Mouse (Mus musculus): ENCODE data around the gene Npas3. TPM values are rescaled to one million over a fixed set of nuclear protein-coding genes. Genes with fewer than 3 reads are reported as not detected.

Npas3 gene
- polyA plus RNA-seq, 1 experiment from 2014 or later, result 32.7 TPM

DNA sequence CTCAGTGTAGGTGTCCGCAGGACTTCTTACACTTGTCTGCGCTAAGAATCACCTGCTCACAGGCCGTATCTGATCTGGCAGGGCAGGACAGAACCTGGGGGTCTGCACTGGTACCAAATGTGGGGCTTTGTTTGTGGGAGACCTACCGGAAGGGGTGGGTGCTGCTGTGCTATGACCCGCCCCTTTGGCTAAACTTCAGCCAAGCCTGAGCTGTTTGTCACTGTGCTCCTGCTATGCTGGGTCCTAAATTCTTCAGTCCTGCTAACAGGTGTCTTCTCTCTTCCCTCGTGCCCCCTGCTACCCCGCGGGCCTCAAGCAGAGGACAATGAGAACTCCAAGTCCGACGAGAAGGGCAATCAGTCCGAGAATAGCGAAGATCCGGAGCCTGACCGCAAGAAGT, 818.9 kb downstream of the Npas3 start:
- peaks cover 14% of the 10 kb centered on the region for H3K4me1 ChIP-seq (replicated peaks)
- peaks cover 9% of the 10 kb centered on the region for H3K36me3 ChIP-seq
- H3K4me2 ChIP-seq (replicated peaks), result peak overlapping the region; percentile 53
- no peak overlapping the region for H3K27ac ChIP-seq
- H3K9me3 ChIP-seq, result no peaks in the 10 kb centered on the region
- H3K27me3 ChIP-seq, result peaks cover 30% of the 10 kb centered on the region
- peak overlapping the region; percentile 43 for H3K9ac ChIP-seq (replicated peaks)
- 32% methylated on average over 14 of the region's 14 CpGs for WGBS
- ATAC-seq, result 0 out of 2 replicates have a peak, but pooled peaks have one; percentile 38
- peak overlapping the region; percentile 32 for H3K4me3 ChIP-seq (replicated peaks)

DNA sequence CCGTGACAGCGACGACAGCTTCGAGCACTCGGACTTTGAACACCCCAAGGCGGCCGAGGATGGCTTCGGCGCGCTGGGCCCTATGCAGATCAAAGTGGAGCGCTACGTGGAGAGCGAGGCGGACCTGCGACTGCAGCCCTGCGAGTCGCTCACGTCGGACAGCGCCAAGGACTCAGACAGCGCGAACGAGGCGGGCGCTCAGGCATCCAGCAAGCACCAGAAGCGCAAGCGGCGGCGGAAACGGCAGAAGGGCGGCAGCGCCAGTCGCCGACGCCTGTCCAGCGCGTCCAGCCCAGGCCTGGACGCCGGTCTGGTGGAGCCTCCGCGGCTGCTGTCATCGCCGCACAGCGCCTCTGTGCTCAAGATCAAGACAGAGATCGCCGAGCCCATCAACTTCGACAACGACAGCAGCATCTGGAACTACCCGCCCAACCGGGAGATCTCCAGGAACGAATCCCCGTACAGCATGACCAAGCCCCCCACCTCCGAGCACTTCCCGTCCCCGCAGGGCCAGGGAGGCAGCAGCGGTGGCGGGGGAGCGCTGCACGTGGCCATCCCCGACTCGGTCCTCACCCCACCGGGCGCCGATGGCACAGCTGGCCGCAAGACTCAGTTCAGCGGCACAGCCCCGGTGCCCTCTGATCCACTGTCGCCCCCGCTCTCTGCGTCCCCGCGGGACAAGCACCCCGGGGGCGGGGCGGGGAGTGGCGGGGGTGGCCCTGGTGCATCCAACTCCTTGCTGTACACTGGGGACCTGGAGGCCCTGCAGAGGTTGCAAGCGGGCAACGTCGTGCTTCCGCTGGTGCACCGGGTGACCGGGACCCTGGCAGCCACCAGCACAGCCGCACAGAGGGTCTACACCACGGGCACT, 819.6 kb downstream of the Npas3 start:
- Histone ChIP-seq H3K27me3 (peaks cover 30% of the 10 kb centered on the region), H3K9ac (replicated peaks) (peak overlapping the region; percentile 43), H3K36me3 (peaks cover 7% of the 10 kb centered on the region), H3K4me3 (replicated peaks) (peak overlapping the region; percentile 32), H3K9me3 (no peaks in the 10 kb centered on the region), H3K4me2 (replicated peaks) (peak overlapping the region; percentile 53), H3K27ac (no peak overlapping the region), H3K4me1 (replicated peaks) (peaks cover 14% of the 10 kb centered on the region)
- peak; percentile 70 for ATAC-seq
- WGBS, result 8% methylated on average over 84 of the region's 84 CpGs

GRCm38 (mm10) chr12:54068757-54069146, 820.3 kb downstream of the Npas3 start:
- 76% methylated on average over 27 of the region's 27 CpGs for WGBS
- no peak; the same call in none of the 2 replicates for ATAC-seq
- H3K4me2 ChIP-seq (replicated peaks), result peak overlapping the region; percentile 53; the same call in 1 of the 2 replicates
- H3K9ac ChIP-seq (replicated peaks), result no peak overlapping the region
- peaks cover 7% of the 10 kb centered on the region for H3K36me3 ChIP-seq
- H3K4me3 ChIP-seq (replicated peaks), result peak overlapping the region; percentile 32; the same call in 1 of the 2 replicates
- H3K27ac ChIP-seq, result no peak overlapping the region
- no peaks in the 10 kb centered on the region for H3K9me3 ChIP-seq
- H3K4me1 ChIP-seq (replicated peaks), result peaks cover 14% of the 10 kb centered on the region
- H3K27me3 ChIP-seq, result peaks cover 30% of the 10 kb centered on the region

GRCm38 (mm10) chr12:54074012-54074411, 825.5 kb downstream of the Npas3 start:
- Histone ChIP-seq H3K4me1 (replicated peaks) (no peaks in the 10 kb centered on the region; the same call in 1 of the 2 replicates), H3K4me2 (replicated peaks) (no peak overlapping the region), H3K27me3 (peaks cover 3% of the 10 kb centered on the region; the same call in 1 of the 2 replicates), H3K36me3 (no peaks in the 10 kb centered on the region), H3K4me3 (replicated peaks) (no peak overlapping the region), H3K27ac (no peak overlapping the region), H3K9ac (replicated peaks) (no peak overlapping the region), H3K9me3 (no peaks in the 10 kb centered on the region)
- no peak for ATAC-seq
- 91% methylated on average over 2 of the region's 2 CpGs for WGBS

DNA sequence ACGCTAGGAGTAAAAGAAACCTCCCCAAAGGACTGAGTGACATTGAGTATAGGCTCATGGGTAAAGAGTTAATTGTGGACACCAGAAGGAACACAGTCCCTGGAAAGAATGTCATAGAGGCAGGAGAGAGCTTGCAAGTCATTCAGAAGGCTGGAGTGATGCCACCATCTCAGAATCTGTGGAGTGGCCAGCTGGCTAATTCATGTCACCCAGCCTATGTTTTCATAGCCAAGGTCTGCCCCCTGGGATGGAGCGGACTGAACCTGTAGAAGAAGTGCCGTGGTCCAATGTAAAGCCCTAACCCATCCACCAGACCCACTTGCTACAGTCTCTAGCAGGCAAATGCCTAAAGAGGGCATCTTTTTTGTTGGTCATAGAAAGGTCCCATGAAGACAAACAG, 832.5 kb downstream of the Npas3 start:
- no peak for ATAC-seq
- H3K4me2 ChIP-seq (replicated peaks), result no peak overlapping the region

DNA sequence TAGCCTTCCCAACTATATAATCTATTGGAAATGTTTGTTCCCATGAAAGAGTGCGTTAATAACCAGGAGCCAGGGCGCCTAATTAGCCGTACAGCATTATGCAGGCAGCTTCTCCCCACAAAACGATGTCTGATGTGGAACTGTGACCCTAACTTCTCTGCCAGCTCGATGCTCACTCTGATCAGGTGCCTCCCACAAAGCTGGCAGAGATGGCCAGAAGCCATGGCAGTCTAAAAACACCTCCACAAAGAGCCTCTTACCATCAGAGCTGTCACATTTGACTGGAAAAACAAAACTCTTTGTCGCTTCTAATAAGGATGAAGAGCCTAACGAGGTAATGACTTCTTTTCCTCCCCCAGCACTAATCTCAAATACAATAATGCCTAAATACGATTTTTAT, 845.3 kb downstream of the Npas3 start:
- Histone ChIP-seq H3K4me2 (replicated peaks) (no peak overlapping the region), H3K27ac (no peak overlapping the region), H3K9me3 (no peaks in the 10 kb centered on the region), H3K9ac (replicated peaks) (no peak overlapping the region), H3K36me3 (no peaks in the 10 kb centered on the region), H3K4me3 (replicated peaks) (no peak overlapping the region), H3K4me1 (replicated peaks) (peaks cover 18% of the 10 kb centered on the region; the same call in 1 of the 2 replicates), H3K27me3 (0 out of 2 replicates have a peak, but pooled peaks cover 3% of the 10 kb centered on the region)
- WGBS, result 56% methylated on average over 8 of the region's 8 CpGs
- peak; percentile 68; the same call in 1 of the 2 replicates for ATAC-seq

More for the DNA sequence above, 832.5 kb downstream of the Npas3 start:
- no peak overlapping the region for H3K9ac ChIP-seq (replicated peaks)
- no peaks in the 10 kb centered on the region for H3K27me3 ChIP-seq
- H3K9me3 ChIP-seq, result no peaks in the 10 kb centered on the region; the same call in 1 of the 2 replicates
- H3K4me1 ChIP-seq (replicated peaks), result no peaks in the 10 kb centered on the region
- H3K36me3 ChIP-seq, result no peaks in the 10 kb centered on the region
- H3K27ac ChIP-seq, result no peak overlapping the region
- 97% methylated on average over 3 of the region's 3 CpGs for WGBS
- H3K4me3 ChIP-seq (replicated peaks), result no peak overlapping the region

DNA sequence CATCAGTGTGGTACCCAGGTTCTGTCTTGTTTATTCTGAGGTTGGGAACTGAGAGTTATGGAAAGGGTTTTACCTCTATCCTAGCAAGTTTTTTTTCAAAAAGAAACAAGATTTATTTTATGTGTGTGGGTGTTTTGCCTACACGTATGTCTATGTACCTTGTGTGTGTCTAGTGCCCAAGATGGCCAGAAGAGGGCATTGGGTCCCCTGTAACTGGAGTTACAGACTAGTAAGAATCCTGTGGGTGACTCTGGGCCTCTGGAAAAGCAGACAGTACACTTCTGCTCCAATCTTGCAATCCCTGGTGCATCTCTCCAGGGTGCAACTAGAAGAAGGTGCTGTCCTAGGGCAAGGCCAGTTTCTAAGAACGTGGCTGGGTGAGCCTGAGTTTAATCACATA, 848.0 kb downstream of the Npas3 start:
- Histone ChIP-seq H3K27me3 (0 out of 2 replicates have a peak, but pooled peaks cover 4% of the 10 kb centered on the region), H3K9ac (replicated peaks) (no peak overlapping the region), H3K4me2 (replicated peaks) (no peak overlapping the region), H3K27ac (no peak overlapping the region), H3K9me3 (no peaks in the 10 kb centered on the region), H3K4me3 (replicated peaks) (no peak overlapping the region), H3K4me1 (replicated peaks) (peaks cover 18% of the 10 kb centered on the region; the same call in 1 of the 2 replicates), H3K36me3 (no peaks in the 10 kb centered on the region)
- WGBS, result 69% methylated on average over 2 of the region's 2 CpGs
- ATAC-seq, result no peak

DNA sequence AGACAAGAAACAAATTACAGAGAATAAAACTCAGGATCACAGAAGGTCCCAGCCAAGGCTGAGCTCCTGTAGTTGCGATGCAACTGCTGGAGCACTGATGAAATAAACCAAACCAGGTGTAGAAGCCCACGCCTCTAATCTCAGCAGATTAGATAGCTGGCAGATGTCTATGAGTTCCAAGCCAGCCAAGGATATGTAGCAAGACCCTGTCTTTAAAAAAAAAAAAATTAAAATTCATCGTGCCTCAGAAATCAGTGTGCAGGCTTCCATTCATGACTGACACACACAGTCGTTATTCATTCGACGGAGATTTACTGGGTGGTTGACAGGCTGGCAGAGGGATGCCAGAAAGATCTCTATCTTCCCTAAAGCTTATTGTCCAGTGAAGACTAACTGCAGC, 849.7 kb downstream of the Npas3 start:
- H3K4me1 ChIP-seq (replicated peaks), result peaks cover 18% of the 10 kb centered on the region; the same call in 1 of the 2 replicates
- WGBS, result 68% methylated on average over 6 of the region's 6 CpGs
- H3K36me3 ChIP-seq, result no peaks in the 10 kb centered on the region
- H3K27me3 ChIP-seq, result 0 out of 2 replicates have a peak, but pooled peaks cover 4% of the 10 kb centered on the region
- H3K9ac ChIP-seq (replicated peaks), result no peak overlapping the region
- no peak overlapping the region for H3K4me2 ChIP-seq (replicated peaks)
- no peak for ATAC-seq
- no peak overlapping the region for H3K27ac ChIP-seq
- H3K4me3 ChIP-seq (replicated peaks), result no peak overlapping the region
- no peaks in the 10 kb centered on the region for H3K9me3 ChIP-seq

GRCm38 (mm10) chr12:54098785-54099184, 850.3 kb downstream of the Npas3 start:
- H3K36me3 ChIP-seq, result no peaks in the 10 kb centered on the region
- no peaks in the 10 kb centered on the region for H3K9me3 ChIP-seq
- H3K27me3 ChIP-seq, result 0 out of 2 replicates have a peak, but pooled peaks cover 4% of the 10 kb centered on the region
- WGBS, result 14% methylated on average over 6 of the region's 6 CpGs
- H3K9ac ChIP-seq (replicated peaks), result no peak overlapping the region
- ATAC-seq, result peak; percentile 64; the same call in 1 of the 2 replicates
- no peak overlapping the region for H3K4me2 ChIP-seq (replicated peaks)
- H3K4me1 ChIP-seq (replicated peaks), result peaks cover 12% of the 10 kb centered on the region; the same call in 1 of the 2 replicates
- H3K27ac ChIP-seq, result no peak overlapping the region
- no peak overlapping the region for H3K4me3 ChIP-seq (replicated peaks)

- 95% methylated on average over 3 of the region's 3 CpGs for WGBS
- 0 out of 2 replicates have a peak, but pooled peaks cover 4% of the 10 kb centered on the region for H3K27me3 ChIP-seq
- ATAC-seq, result no peak
These were observed 851.0 kb downstream of the Npas3 start for GRCm38 (mm10) chr12:54099458-54099857.

DNA sequence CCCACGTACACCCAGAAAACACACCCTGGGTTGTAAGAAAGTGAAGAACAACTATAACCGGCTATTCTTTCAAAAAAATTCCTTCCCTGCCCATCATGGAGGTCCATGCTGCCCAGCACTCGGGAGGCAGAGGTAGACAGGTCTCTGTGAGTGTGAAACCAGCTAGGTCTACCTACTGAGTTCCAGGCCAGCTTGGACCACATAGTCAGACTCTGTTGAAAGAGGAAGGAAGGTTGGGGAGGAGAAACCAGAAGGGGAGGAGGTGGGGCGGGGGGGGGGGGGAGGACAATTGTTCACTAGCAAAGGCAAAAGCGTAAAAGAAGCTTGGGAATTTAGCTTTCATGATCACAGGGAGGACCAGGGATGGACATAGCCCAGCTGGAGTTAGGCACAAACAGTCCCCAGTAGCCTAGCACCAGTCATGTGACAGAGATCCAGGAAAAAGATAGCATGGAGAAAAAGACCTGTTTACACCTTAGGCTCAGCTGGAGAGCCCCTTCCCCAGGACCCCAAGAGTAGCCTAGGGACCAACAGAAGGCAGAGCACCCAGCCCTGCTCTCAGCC, 852.9 kb downstream of the Npas3 start:
- no peaks in the 10 kb centered on the region for H3K36me3 ChIP-seq
- H3K4me1 ChIP-seq (replicated peaks), result no peaks in the 10 kb centered on the region
- H3K9me3 ChIP-seq, result no peaks in the 10 kb centered on the region
- H3K27ac ChIP-seq, result no peak overlapping the region
- no peak for ATAC-seq
- no peak overlapping the region for H3K4me2 ChIP-seq (replicated peaks)
- 76% methylated on average over 4 of the region's 5 CpGs for WGBS
- H3K9ac ChIP-seq (replicated peaks), result no peak overlapping the region
- H3K27me3 ChIP-seq, result 0 out of 2 replicates have a peak, but pooled peaks cover 4% of the 10 kb centered on the region
- H3K4me3 ChIP-seq (replicated peaks), result no peak overlapping the region

More at GRCm38 (mm10) chr12:54099458-54099857, 851.0 kb downstream of the Npas3 start:
- Histone ChIP-seq H3K27ac (no peak overlapping the region), H3K36me3 (no peaks in the 10 kb centered on the region), H3K9ac (replicated peaks) (no peak overlapping the region), H3K4me2 (replicated peaks) (no peak overlapping the region), H3K4me1 (replicated peaks) (peaks cover 5% of the 10 kb centered on the region; the same call in 1 of the 2 replicates), H3K4me3 (replicated peaks) (no peak overlapping the region), H3K9me3 (no peaks in the 10 kb centered on the region)

GRCm38 (mm10) chr12:54102500-54102899, 854.0 kb downstream of the Npas3 start:
- Histone ChIP-seq H3K27ac (no peak overlapping the region), H3K4me1 (replicated peaks) (no peaks in the 10 kb centered on the region), H3K4me3 (replicated peaks) (no peak overlapping the region), H3K9me3 (no peaks in the 10 kb centered on the region), H3K27me3 (0 out of 2 replicates have a peak, but pooled peaks cover 4% of the 10 kb centered on the region), H3K4me2 (replicated peaks) (no peak overlapping the region), H3K36me3 (no peaks in the 10 kb centered on the region), H3K9ac (replicated peaks) (no peak overlapping the region)
- ATAC-seq, result no peak
- 63% methylated on average over 6 of the region's 6 CpGs for WGBS

All from midbrain, embryonic 13.5 days (tissue).